Mouse (Mus musculus): ENCODE results near the gene Map1lc3b. TPM values are rescaled to one million over a fixed set of nuclear protein-coding genes. Genes with fewer than 3 reads are reported as not detected.
A peak's percentile ranks its signal among the peaks of the same experiment; 100 is the strongest.

Gene Map1lc3b
- polyA plus RNA-seq, 1 experiment = 82.2 TPM

GRCm38 (mm10) chr8:121560432-121561100 lies 29.6 kb upstream of the Map1lc3b start:
- H3K36me3 ChIP-seq (ENCODE audit: control insufficient read depth, insufficient read depth, low read length) = peaks cover 5% of the 10 kb centered on the region; the same call in 1 of the 2 replicates
- no peak overlapping the region for H3K27ac ChIP-seq (ENCODE audit: insufficient read depth, low read depth, low read length)
- H3K4me1 ChIP-seq (ENCODE audit: control insufficient read depth, insufficient read depth, insufficient read length, low read length) = peaks cover 8% of the 10 kb centered on the region
- H3K27me3 ChIP-seq (ENCODE audit: control insufficient read depth, insufficient read depth, low read length) = no peaks in the 10 kb centered on the region
- WGBS = 90% methylated on average over 7 of the region's 7 CpGs
- H3K4me3 ChIP-seq (ENCODE audit: low read depth, low read length) = no peak overlapping the region
- no peak for TF ChIP-seq CTCF (IDR thresholded peaks at IDR 0.05; ENCODE audit: extremely low read depth, insufficient read length, insufficient replicate concordance, low read depth, low read length)
- TF ChIP-seq POLR2A (IDR thresholded peaks at IDR 0.05; ENCODE audit: low read depth, low read length) = no peak

GRCm38 (mm10) chr8:121561636-121562345 lies 28.4 kb upstream of the Map1lc3b start:
- WGBS = 80% methylated on average over 16 of the region's 16 CpGs
- Histone ChIP-seq H3K4me3 (ENCODE audit: low read depth, low read length) (no peak overlapping the region), H3K36me3 (ENCODE audit: control insufficient read depth, insufficient read depth, low read length) (peaks cover 5% of the 10 kb centered on the region; the same call in 1 of the 2 replicates), H3K4me1 (ENCODE audit: control insufficient read depth, insufficient read depth, insufficient read length, low read length) (peaks cover 8% of the 10 kb centered on the region), H3K27ac (ENCODE audit: insufficient read depth, low read depth, low read length) (no peak overlapping the region), H3K27me3 (ENCODE audit: control insufficient read depth, insufficient read depth, low read length) (no peaks in the 10 kb centered on the region)
- TF ChIP-seq CTCF (IDR thresholded peaks at IDR 0.05; ENCODE audit: extremely low read depth, insufficient read length, insufficient replicate concordance, low read depth, low read length) = no peak
- no peak for TF ChIP-seq POLR2A (IDR thresholded peaks at IDR 0.05; ENCODE audit: low read depth, low read length)

GRCm38 (mm10) chr8:121562941-121563351 lies 27.2 kb upstream of the Map1lc3b start:
- Histone ChIP-seq H3K27me3 (ENCODE audit: control insufficient read depth, insufficient read depth, low read length) (no peaks in the 10 kb centered on the region), H3K4me1 (ENCODE audit: control insufficient read depth, insufficient read depth, insufficient read length, low read length) (peaks cover 8% of the 10 kb centered on the region), H3K36me3 (ENCODE audit: control insufficient read depth, insufficient read depth, low read length) (peaks cover 5% of the 10 kb centered on the region; the same call in 1 of the 2 replicates), H3K4me3 (ENCODE audit: low read depth, low read length) (no peak overlapping the region), H3K27ac (ENCODE audit: insufficient read depth, low read depth, low read length) (peak overlapping the region; percentile 46)
- TF ChIP-seq CTCF (IDR thresholded peaks at IDR 0.05; ENCODE audit: extremely low read depth, insufficient read length, insufficient replicate concordance, low read depth, low read length) (no peak), POLR2A (IDR thresholded peaks at IDR 0.05; ENCODE audit: low read depth, low read length) (no peak)
- WGBS = 55% methylated on average over 9 of the region's 9 CpGs

- 69% methylated on average over 6 of the region's 6 CpGs for WGBS
- peaks cover 3% of the 10 kb centered on the region; the same call in 1 of the 2 replicates for H3K36me3 ChIP-seq (ENCODE audit: control insufficient read depth, insufficient read depth, low read length)
- TF ChIP-seq CTCF (IDR thresholded peaks at IDR 0.05; ENCODE audit: extremely low read depth, insufficient read length, insufficient replicate concordance, low read depth, low read length) (no peak), POLR2A (IDR thresholded peaks at IDR 0.05; ENCODE audit: low read depth, low read length) (no peak)
- no peak overlapping the region for H3K4me3 ChIP-seq (ENCODE audit: low read depth, low read length)
- no peaks in the 10 kb centered on the region for H3K27me3 ChIP-seq (ENCODE audit: control insufficient read depth, insufficient read depth, low read length)
- H3K4me1 ChIP-seq (ENCODE audit: control insufficient read depth, insufficient read depth, insufficient read length, low read length) = peaks cover 8% of the 10 kb centered on the region
- no peak overlapping the region for H3K27ac ChIP-seq (ENCODE audit: insufficient read depth, low read depth, low read length)
These were observed 26.5 kb upstream of the Map1lc3b start for GRCm38 (mm10) chr8:121563701-121564100.

GRCm38 (mm10) chr8:121568321-121568720 lies 21.8 kb upstream of the Map1lc3b start:
- Histone ChIP-seq H3K27ac (ENCODE audit: insufficient read depth, low read depth, low read length) (no peak overlapping the region), H3K27me3 (ENCODE audit: control insufficient read depth, insufficient read depth, low read length) (no peaks in the 10 kb centered on the region), H3K4me3 (ENCODE audit: low read depth, low read length) (no peak overlapping the region), H3K4me1 (ENCODE audit: control insufficient read depth, insufficient read depth, insufficient read length, low read length) (peaks cover 5% of the 10 kb centered on the region; the same call in 1 of the 2 replicates), H3K36me3 (ENCODE audit: control insufficient read depth, insufficient read depth, low read length) (no peaks in the 10 kb centered on the region)
- TF ChIP-seq POLR2A (IDR thresholded peaks at IDR 0.05; ENCODE audit: low read depth, low read length) (no peak), CTCF (IDR thresholded peaks at IDR 0.05; ENCODE audit: extremely low read depth, insufficient read length, insufficient replicate concordance, low read depth, low read length) (no peak)
- WGBS = 69% methylated on average over 6 of the region's 6 CpGs

GRCm38 (mm10) chr8:121570335-121570734 lies 19.8 kb upstream of the Map1lc3b start:
- TF ChIP-seq CTCF (IDR thresholded peaks at IDR 0.05; ENCODE audit: extremely low read depth, insufficient read length, insufficient replicate concordance, low read depth, low read length) (no peak), POLR2A (IDR thresholded peaks at IDR 0.05; ENCODE audit: low read depth, low read length) (no peak)
- Histone ChIP-seq H3K27me3 (ENCODE audit: control insufficient read depth, insufficient read depth, low read length) (no peaks in the 10 kb centered on the region), H3K4me1 (ENCODE audit: control insufficient read depth, insufficient read depth, insufficient read length, low read length) (peaks cover 7% of the 10 kb centered on the region; the same call in 1 of the 2 replicates), H3K4me3 (ENCODE audit: low read depth, low read length) (no peak overlapping the region), H3K36me3 (ENCODE audit: control insufficient read depth, insufficient read depth, low read length) (no peaks in the 10 kb centered on the region), H3K27ac (ENCODE audit: insufficient read depth, low read depth, low read length) (no peak overlapping the region)
- WGBS = 73% methylated on average over 21 of the region's 21 CpGs

- H3K4me3 ChIP-seq (ENCODE audit: low read depth, low read length) = no peak overlapping the region
- WGBS = 80% methylated on average over 17 of the region's 17 CpGs
- H3K4me1 ChIP-seq (ENCODE audit: control insufficient read depth, insufficient read depth, insufficient read length, low read length) = peaks cover 7% of the 10 kb centered on the region; the same call in 1 of the 2 replicates
- TF ChIP-seq CTCF (IDR thresholded peaks at IDR 0.05; ENCODE audit: extremely low read depth, insufficient read length, insufficient replicate concordance, low read depth, low read length) = no peak
- no peak for TF ChIP-seq POLR2A (IDR thresholded peaks at IDR 0.05; ENCODE audit: low read depth, low read length)
- H3K27me3 ChIP-seq (ENCODE audit: control insufficient read depth, insufficient read depth, low read length) = no peaks in the 10 kb centered on the region
- H3K36me3 ChIP-seq (ENCODE audit: control insufficient read depth, insufficient read depth, low read length) = no peaks in the 10 kb centered on the region
- H3K27ac ChIP-seq (ENCODE audit: insufficient read depth, low read depth, low read length) = no peak overlapping the region
These were observed 19.4 kb upstream of the Map1lc3b start for GRCm38 (mm10) chr8:121570801-121571200.
